Mouse (Mus musculus): ENCODE results near the gene Chrna3. TPM values are rescaled to one million over a fixed set of nuclear protein-coding genes. Genes with fewer than 3 reads are reported as not detected.

Gene Chrna3
- total and polyA plus RNA-seq, 3 experiments: not detected

DNA sequence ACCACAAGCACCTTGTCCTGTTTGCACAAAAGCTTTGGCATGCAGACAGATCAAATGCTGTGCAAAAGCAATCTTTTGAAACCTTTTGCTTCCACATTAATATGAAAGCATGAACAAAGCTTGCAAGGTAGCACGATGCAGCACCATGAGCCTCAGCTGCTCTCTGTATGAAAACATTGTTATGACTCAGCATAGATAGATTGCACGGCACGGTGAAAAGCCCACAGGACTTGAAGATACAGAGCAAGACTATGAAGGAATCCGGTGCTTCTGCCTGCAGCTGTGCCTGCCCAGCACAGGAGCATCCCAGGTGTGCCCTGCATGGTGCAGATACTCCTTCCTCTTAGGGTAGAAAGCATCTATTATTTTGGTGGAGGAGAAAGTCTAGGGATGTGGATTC, 22.8 kb downstream of the Chrna3 start:
- Histone ChIP-seq H3K4me1 (ENCODE audit: control insufficient read depth in 1 of 2, insufficient read depth in 2 of 2) (no peaks in the 10 kb centered on the region; a peak in 1 of 4 replicates), H3K4me2 (ENCODE audit: insufficient read depth, low read depth, poor library complexity, severe bottlenecking) (peak overlapping the region; percentile 85), H3K4me3 (replicated peaks in 1 of 3; ENCODE audit: low read depth in 2 of 3, low read length in 2 of 3, poor library complexity in 1 of 3) (no peak overlapping the region), H3K27ac (ENCODE audit: insufficient read depth, low read depth) (no peak overlapping the region), H3K9ac (ENCODE audit: insufficient read depth, low read depth) (no peak overlapping the region), H3K27me3 (replicated peaks) (no peaks in the 10 kb centered on the region), H3K9me3 (replicated peaks; ENCODE audit: low read length) (no peaks in the 10 kb centered on the region), H3K79me2 (replicated peaks; ENCODE audit: control insufficient read depth, extremely low read depth, insufficient read depth, poor library complexity, severe bottlenecking) (no peaks in the 10 kb centered on the region), H3K36me3 (replicated peaks in 1 of 2; ENCODE audit: control insufficient read depth in 1 of 2, insufficient read depth in 1 of 2, low read length in 1 of 2) (no peaks in the 10 kb centered on the region)
- dilution Hi-C loops (cut with MboI; ENCODE audit: extremely low pct_ligation_motif_present, extremely low pct_unique_long_range_greater_than_20kb, low sequenced_read_pairs): no loop called here
- no peak for DNase-seq (ENCODE audit: extremely low read depth)
- TF ChIP-seq EP300 (IDR thresholded peaks at IDR 0.05; ENCODE audit: low read length): 0 out of 2 replicates have a peak, but pooled peaks have one; percentile 39
- peak; percentile 48; the same call in 1 of the 2 replicates for TF ChIP-seq MAFK (IDR thresholded peaks at IDR 0.05; ENCODE audit: insufficient replicate concordance, low read length)
- peak; percentile 27; the same call in 1 of the 2 replicates for TF ChIP-seq MAX (IDR thresholded peaks at IDR 0.05; ENCODE audit: low read length)
- TF ChIP-seq IRF4 (IDR thresholded peaks at IDR 0.05; ENCODE audit: low read depth, low read length): peak; percentile 62
- no peak for TF ChIP-seq RAD21 (IDR thresholded peaks at IDR 0.05; ENCODE audit: low read depth, low read length)
- TF ChIP-seq MYC (IDR thresholded peaks at IDR 0.05; ENCODE audit: low read depth, low read length): peak; percentile 72
- TF ChIP-seq SIN3A (IDR thresholded peaks at IDR 0.05; ENCODE audit: low read length): no peak
- 0 out of 2 replicates have a peak, but pooled peaks have one; percentile 28 for TF ChIP-seq BHLHE40 (IDR thresholded peaks at IDR 0.05; ENCODE audit: low read depth, low read length)
- in situ Hi-C loops (cut with MboI; ENCODE audit: low pct_ligation_motif_present, low pct_unique_long_range_greater_than_20kb, low sequenced_read_pairs): no loop called here

DNA sequence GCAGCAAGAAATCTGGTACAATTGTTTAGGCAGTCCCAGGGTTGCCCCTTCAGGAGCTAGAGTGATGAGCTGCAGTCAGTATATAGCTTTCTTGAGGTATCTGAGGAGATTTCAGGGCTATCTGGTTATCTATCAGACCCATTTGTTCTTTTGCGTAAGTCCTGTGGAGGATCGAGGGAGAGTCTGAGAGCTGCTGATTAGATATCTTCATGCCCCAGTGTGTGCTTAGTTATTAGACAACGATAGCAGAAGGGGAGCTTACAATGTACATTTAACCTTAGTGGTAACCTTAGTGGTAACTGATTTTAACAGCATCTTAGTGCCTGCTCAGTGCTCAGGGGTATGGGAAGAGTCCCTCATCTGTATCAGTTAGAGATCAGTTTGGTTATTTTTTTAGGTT, 30.7 kb downstream of the Chrna3 start:
- no peak overlapping the region for H3K27ac ChIP-seq (ENCODE audit: insufficient read depth, low read depth)
- no peaks in the 10 kb centered on the region for H3K9me3 ChIP-seq (replicated peaks; ENCODE audit: low read length)
- no peak overlapping the region for H3K4me2 ChIP-seq (ENCODE audit: insufficient read depth, low read depth, poor library complexity, severe bottlenecking)
- in situ Hi-C loops (cut with MboI; ENCODE audit: low pct_ligation_motif_present, low pct_unique_long_range_greater_than_20kb, low sequenced_read_pairs) (no loop called here), dilution Hi-C loops (cut with MboI; ENCODE audit: extremely low pct_ligation_motif_present, extremely low pct_unique_long_range_greater_than_20kb, low sequenced_read_pairs) (no loop called here)
- peaks cover 2 to 5% of the 10 kb centered on the region in 2 experiments; a peak in 1 of 4 replicates for H3K4me1 ChIP-seq (ENCODE audit: control insufficient read depth in 1 of 2, insufficient read depth in 2 of 2)
- TF ChIP-seq UBTF (IDR thresholded peaks at IDR 0.05; ENCODE audit: low read depth, low read length) (no peak), USF1 (IDR thresholded peaks at IDR 0.05; ENCODE audit: low read depth, low read length) (no peak), MAX (IDR thresholded peaks at IDR 0.05; ENCODE audit: low read length) (no peak), JUN (IDR thresholded peaks at IDR 0.05; ENCODE audit: insufficient read depth, low read depth, low read length) (no peak), ETS1 (conservative IDR thresholded peaks at IDR 0.05; ENCODE audit: low read depth, low read length) (no peak), SIN3A (IDR thresholded peaks at IDR 0.05; ENCODE audit: low read length) (no peak), POLR2A (IDR thresholded peaks at IDR 0.05; ENCODE audit: low read depth, low read length) (no peak), HCFC1 (IDR thresholded peaks at IDR 0.05; ENCODE audit: low read depth, low read length) (no peak), RCOR1 (conservative IDR thresholded peaks at IDR 0.05; ENCODE audit: low read depth, low read length) (no peak), EP300 (IDR thresholded peaks at IDR 0.05; ENCODE audit: low read length) (no peak), NELFE (IDR thresholded peaks at IDR 0.05; ENCODE audit: low read depth, low read length) (no peak), MXI1 (IDR thresholded peaks at IDR 0.05; ENCODE audit: low read depth, low read length) (no peak)
- H3K4me3 ChIP-seq (replicated peaks in 1 of 3; ENCODE audit: low read depth in 2 of 3, low read length in 2 of 3, poor library complexity in 1 of 3): no peak overlapping the region
- H3K36me3 ChIP-seq (replicated peaks in 1 of 2; ENCODE audit: control insufficient read depth in 1 of 2, insufficient read depth in 1 of 2, low read length in 1 of 2): no peaks in the 10 kb centered on the region
- no peak for DNase-seq (ENCODE audit: extremely low read depth)
- H3K27me3 ChIP-seq (replicated peaks): no peaks in the 10 kb centered on the region
- no peaks in the 10 kb centered on the region for H3K79me2 ChIP-seq (replicated peaks; ENCODE audit: control insufficient read depth, extremely low read depth, insufficient read depth, poor library complexity, severe bottlenecking)
- no peak overlapping the region for H3K9ac ChIP-seq (ENCODE audit: insufficient read depth, low read depth)
